Mouse (Mus musculus) heart, embryonic 15.5 days (tissue): Measurements from ENCODE around the gene Adamtsl4. TPM values are rescaled to one million over a fixed set of nuclear protein-coding genes. Genes with fewer than 3 reads are reported as not detected.
A peak's percentile ranks its signal among the peaks of the same experiment; 100 is the strongest.

Experiments used
- ATAC-seq: fragments of 200-750 bp; cut with Nextera tagmentation; replicated peaks from 2 replicates; pipeline ENCODE4 v1.8.0; 2017; ENCODE audit warnings: low read depth, moderate TSS enrichment; ENCODE audit not compliant: insufficient number of reproducible peaks, insufficient read depth, low FRiP score
- H3K27ac ChIP-seq: fragments of 300-500 bp; sonication (generic); 2 replicates; pipeline ENCODE4 v1.5.1; 2015; ENCODE audit warnings: mild to moderate bottlenecking, inconsistent platforms
- H3K27me3 ChIP-seq: fragments of 300-500 bp; sonication (generic); 2 replicates; pipeline ENCODE4 v1.6.1; 2015; ENCODE audit warnings: inconsistent platforms
- H3K36me3 ChIP-seq: fragments of 300-500 bp; sonication (generic); 2 replicates; pipeline ENCODE4 v1.6.1; 2015; ENCODE audit warnings: mild to moderate bottlenecking, inconsistent platforms
- H3K4me1 ChIP-seq: fragments of 300-500 bp; sonication (generic); replicated peaks from 2 replicates; pipeline ENCODE4 v1.6.1; 2015; ENCODE audit warnings: inconsistent platforms
- H3K4me2 ChIP-seq: fragments of 300-500 bp; sonication (generic); 2 replicates; pipeline ENCODE4 v1.6.1; 2015; ENCODE audit warnings: inconsistent platforms, mild to moderate bottlenecking, moderate library complexity
- H3K4me3 ChIP-seq: fragments of 300-500 bp; sonication (generic); 2 replicates; pipeline ENCODE4 v1.5.1; 2015; ENCODE audit warnings: mild to moderate bottlenecking, inconsistent platforms
- H3K9ac ChIP-seq: fragments of 300-500 bp; sonication (generic); 2 replicates; pipeline ENCODE4 v1.6.1; 2015; ENCODE audit warnings: mild to moderate bottlenecking, inconsistent platforms
- H3K9me3 ChIP-seq: fragments of 300-500 bp; sonication (generic); replicated peaks from 2 replicates; pipeline ENCODE4 v1.6.1; 2016; ENCODE audit warnings: inconsistent platforms
- WGBS: fragments of 180-500 bp; shearing (Covaris S2); methylation state at CpG from one replicate; pipeline ENCODE4 v1.1.7; 2015; ENCODE audit warnings: mixed read lengths; 5-methylcytosine and 5-hydroxymethylcytosine counted together
- polyA plus RNA-seq: library from polyadenylated mRNA; unstranded; fragments of >200 nt; fragmentation: Nextera tagmentation; extraction: Ambion mirVana; gene quantifications from 2 replicates; pipeline ENCODE4 v1.2.1, GENCODE M21; 2015

Adamtsl4 gene
- polyA plus RNA-seq, 1 experiment from 2014 or later, result 6.9 TPM

DNA sequence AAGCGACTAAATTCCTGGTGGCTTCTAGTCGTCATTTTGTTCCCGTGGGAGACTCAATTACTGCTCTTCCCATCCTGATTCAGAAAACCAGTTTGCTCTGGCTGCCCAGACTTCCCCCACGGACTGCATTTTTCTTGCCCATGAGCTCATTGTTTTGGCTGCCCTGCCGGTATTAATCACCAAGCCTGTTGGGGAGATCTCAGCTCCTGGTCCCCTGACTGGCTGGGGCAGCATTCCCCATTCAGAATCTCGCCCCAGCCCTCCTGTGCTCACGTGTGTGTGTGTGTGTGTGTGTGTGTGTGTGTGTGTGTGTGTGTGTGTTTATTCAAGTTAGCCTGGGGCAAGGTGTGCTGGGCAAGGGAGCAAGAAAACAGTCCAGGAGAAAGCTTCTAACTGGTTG, 19.7 kb downstream of the Adamtsl4 start:
- H3K4me2 ChIP-seq, result peak overlapping the region; percentile 35
- WGBS, result 13% methylated on average over 7 of the region's 7 CpGs
- H3K4me1 ChIP-seq, result peaks cover 81% of the 10 kb centered on the region
- peak overlapping the region; percentile 98 for H3K27ac ChIP-seq
- H3K9me3 ChIP-seq, result no peaks in the 10 kb centered on the region
- peak overlapping the region; percentile 8; the same call in 1 of the 2 replicates for H3K9ac ChIP-seq
- no peaks in the 10 kb centered on the region for H3K27me3 ChIP-seq
- peak; percentile 47 for ATAC-seq
- H3K36me3 ChIP-seq, result peaks cover 15% of the 10 kb centered on the region
- H3K4me3 ChIP-seq, result no peak overlapping the region; the same call in 1 of the 2 replicates

DNA sequence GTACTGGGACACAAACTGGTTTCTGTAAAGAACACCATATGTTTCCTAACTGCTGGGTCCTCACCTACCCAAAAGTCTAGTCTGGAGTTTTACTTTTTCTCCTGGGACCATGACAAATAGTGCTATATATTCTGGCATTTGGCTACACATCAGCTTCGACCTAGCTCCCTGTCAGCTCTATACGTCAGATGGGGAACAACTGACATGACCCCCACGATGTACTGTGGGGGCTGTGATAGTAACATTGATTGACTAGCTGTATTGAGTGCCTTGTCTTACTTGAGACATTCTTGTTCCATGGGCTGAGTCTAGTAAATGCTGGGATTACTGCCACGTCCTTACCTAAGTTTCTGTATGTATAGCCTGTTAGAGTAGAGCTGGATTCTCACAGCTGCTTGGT, 20.2 kb downstream of the Adamtsl4 start:
- no peaks in the 10 kb centered on the region for H3K9me3 ChIP-seq
- H3K9ac ChIP-seq, result peak overlapping the region; percentile 8; the same call in 1 of the 2 replicates
- 22% methylated on average over 4 of the region's 4 CpGs for WGBS
- H3K4me1 ChIP-seq, result peaks cover 81% of the 10 kb centered on the region
- peak overlapping the region; percentile 35 for H3K4me2 ChIP-seq
- no peaks in the 10 kb centered on the region for H3K27me3 ChIP-seq
- H3K27ac ChIP-seq, result peak overlapping the region; percentile 98
- peaks cover 16% of the 10 kb centered on the region for H3K36me3 ChIP-seq
- no peak for ATAC-seq
- no peak overlapping the region; the same call in 1 of the 2 replicates for H3K4me3 ChIP-seq

DNA sequence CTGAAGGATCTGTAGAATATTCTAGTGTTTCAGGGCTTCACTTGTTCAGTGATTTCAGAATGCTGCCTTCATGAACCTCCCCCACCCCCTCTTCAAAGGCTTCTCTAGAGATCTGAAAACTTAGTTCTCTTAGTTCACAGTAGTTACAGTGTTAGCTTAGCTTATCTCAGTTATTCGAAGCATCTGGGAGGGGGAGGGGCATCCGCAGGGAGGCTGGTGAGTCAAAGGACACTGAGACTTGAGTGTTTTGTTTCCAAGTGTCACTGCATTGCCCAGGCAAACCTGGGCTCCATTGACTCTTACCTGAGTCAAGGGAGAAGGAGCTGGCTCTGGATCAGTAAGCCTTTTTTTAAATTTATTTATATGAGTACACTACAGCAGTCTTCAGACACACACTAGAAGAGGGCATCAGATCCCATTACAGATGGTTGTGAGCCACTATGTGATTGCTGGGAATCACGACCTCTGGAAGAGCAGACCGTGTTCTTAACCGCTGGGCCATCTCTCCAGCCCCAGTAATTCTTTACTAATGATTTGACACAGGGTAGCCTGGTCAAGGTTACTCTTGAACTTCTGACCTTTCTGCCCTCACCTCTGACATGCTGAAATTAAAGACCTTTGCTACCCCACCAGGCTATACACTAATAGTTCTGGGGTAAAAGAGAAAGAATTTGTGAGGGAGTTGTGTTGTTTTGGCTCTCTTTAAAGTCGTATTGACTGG, 21.4 kb downstream of the Adamtsl4 start:
- Histone ChIP-seq H3K36me3 (peaks cover 19% of the 10 kb centered on the region), H3K4me2 (peak overlapping the region; percentile 36), H3K27ac (peak overlapping the region; percentile 98), H3K9ac (no peak overlapping the region), H3K4me1 (peaks cover 79% of the 10 kb centered on the region), H3K4me3 (peak overlapping the region; percentile 2; the same call in 1 of the 2 replicates), H3K27me3 (no peaks in the 10 kb centered on the region), H3K9me3 (no peaks in the 10 kb centered on the region)
- 13% methylated on average over 6 of the region's 6 CpGs for WGBS
- ATAC-seq, result peak; percentile 70; the same call in 1 of the 2 replicates

DNA sequence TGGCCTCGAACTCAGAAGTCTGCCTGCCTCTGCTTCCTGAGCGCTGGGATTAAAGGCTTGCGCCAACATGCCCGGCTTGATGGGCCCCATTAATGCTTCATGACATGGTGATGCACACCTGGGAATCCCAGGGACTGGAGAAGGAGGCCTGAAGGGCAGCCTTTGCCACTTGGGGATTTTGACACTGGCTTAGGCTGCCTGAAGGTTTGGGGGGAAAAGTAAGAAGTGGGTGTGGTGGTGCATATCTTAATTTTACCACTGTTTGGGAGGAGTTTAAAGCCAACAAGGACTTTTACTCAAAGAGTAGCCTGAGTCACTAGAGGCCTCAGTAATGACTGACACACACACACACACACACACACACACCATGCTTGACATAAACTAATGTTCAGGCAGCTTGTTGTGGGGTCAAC, 22.8 kb downstream of the Adamtsl4 start:
- peaks cover 87% of the 10 kb centered on the region for H3K4me1 ChIP-seq
- no peaks in the 10 kb centered on the region for H3K9me3 ChIP-seq
- H3K36me3 ChIP-seq, result peaks cover 27% of the 10 kb centered on the region
- no peak overlapping the region for H3K4me3 ChIP-seq
- ATAC-seq, result no peak
- peak overlapping the region; percentile 98 for H3K27ac ChIP-seq
- no peak overlapping the region for H3K4me2 ChIP-seq
- WGBS, result 87% methylated on average over 4 of the region's 4 CpGs
- H3K27me3 ChIP-seq, result no peaks in the 10 kb centered on the region
- H3K9ac ChIP-seq, result no peak overlapping the region

DNA sequence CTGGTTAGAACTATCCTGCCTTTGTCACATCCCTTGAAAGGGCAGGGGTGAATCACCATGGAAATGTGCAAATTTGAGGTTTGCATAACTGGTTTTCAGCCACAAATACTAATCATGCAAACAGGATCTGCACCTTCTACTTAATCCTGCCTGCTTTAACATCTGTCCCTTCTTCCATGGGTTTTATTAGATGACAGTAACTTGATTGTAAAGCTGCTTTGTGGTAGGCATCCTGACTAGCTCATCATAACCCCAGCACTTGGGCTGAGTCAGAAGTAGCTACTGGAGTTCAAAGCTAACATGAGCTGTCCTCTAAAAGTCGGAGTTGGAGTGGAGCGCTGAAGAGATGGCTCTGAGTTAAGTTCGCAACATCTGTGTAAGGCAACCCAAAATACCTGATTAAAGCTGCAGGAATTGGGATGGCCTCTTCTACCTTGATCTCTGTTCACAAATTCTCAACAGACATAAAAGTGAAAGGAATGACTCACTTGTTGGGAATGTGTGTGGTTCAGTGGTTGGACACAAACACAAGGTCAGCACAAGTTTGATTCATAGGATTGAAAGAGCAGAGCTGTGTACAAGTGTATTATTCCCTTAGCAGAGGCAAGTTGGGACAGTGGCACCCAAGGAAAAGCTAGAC, 23.6 kb downstream of the Adamtsl4 start:
- peaks cover 84% of the 10 kb centered on the region for H3K4me1 ChIP-seq
- H3K4me2 ChIP-seq, result peak overlapping the region; percentile 26
- no peak for ATAC-seq
- H3K27me3 ChIP-seq, result no peaks in the 10 kb centered on the region
- no peak overlapping the region for H3K4me3 ChIP-seq
- 71% methylated on average over 3 of the region's 3 CpGs for WGBS
- no peak overlapping the region; the same call in 1 of the 2 replicates for H3K9ac ChIP-seq
- H3K36me3 ChIP-seq, result peaks cover 27% of the 10 kb centered on the region
- H3K27ac ChIP-seq, result peak overlapping the region; percentile 98
- H3K9me3 ChIP-seq, result no peaks in the 10 kb centered on the region

DNA sequence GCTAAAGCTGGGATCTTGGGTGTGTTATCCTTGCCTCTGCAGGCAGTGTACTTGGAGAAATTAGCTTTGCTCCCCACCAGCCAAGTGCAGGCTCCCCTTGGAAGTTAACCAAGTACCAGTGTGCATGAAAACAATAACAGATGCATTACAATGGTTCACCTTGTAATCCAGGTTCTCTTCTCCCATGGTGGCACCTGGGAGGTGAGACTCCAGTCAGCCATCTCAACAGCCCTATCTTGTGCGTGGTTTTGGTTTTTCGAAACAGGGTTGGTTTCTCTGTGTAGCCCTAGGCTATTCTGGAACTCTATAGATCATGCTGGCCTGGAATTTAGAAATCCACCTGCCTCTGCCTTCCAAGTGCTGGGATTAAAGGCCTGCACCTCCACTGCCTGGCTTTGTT, 24.2 kb downstream of the Adamtsl4 start:
- Histone ChIP-seq H3K27ac (peak overlapping the region; percentile 98), H3K4me3 (no peak overlapping the region), H3K9ac (no peak overlapping the region), H3K9me3 (no peaks in the 10 kb centered on the region), H3K36me3 (peaks cover 27% of the 10 kb centered on the region), H3K4me1 (peaks cover 80% of the 10 kb centered on the region), H3K4me2 (peak overlapping the region; percentile 26), H3K27me3 (no peaks in the 10 kb centered on the region)
- WGBS, result 86% methylated on average over 2 of the region's 2 CpGs
- ATAC-seq, result no peak

DNA sequence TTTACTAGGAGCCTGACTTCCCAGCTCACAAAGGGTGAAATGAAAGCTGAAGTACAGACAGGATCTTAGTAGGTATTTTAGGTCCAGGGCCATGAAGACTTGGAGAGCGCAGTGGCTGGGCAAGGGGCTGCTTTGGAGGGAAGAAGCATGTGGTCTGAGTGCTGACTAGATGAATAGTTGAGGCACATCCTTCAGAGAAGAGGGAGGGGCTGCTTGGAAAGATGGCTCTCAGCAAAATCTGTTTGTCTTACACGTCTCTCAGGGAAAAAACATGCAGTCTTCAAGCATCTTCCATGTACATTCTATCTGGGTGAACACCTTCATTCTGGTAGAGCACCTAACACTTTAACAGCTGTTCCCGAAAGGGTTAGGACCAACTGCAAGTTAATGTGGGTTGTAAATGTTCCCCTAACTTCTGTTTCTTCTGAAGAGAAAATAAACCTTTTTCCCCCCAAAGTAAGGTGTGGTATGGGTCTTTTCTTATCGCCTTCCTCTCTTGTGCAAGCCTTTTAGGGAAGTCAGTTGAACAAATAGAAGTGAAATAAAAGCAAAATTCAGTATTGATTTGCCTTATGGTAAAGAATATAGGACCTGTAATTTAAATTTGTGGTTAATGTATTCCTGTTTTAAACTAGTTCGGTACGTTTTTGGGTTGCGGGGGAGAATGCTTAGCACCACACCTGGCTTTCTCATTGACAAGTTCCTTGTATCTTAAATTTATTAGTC, 24.8 kb downstream of the Adamtsl4 start:
- ATAC-seq, result no peak
- 61% methylated on average over 7 of the region's 7 CpGs for WGBS
- Histone ChIP-seq H3K9me3 (no peaks in the 10 kb centered on the region), H3K4me3 (peak overlapping the region; percentile 19), H3K9ac (no peak overlapping the region), H3K27ac (peak overlapping the region; percentile 98), H3K27me3 (no peaks in the 10 kb centered on the region), H3K4me2 (peak overlapping the region; percentile 73), H3K4me1 (peaks cover 77% of the 10 kb centered on the region), H3K36me3 (peaks cover 27% of the 10 kb centered on the region)

DNA sequence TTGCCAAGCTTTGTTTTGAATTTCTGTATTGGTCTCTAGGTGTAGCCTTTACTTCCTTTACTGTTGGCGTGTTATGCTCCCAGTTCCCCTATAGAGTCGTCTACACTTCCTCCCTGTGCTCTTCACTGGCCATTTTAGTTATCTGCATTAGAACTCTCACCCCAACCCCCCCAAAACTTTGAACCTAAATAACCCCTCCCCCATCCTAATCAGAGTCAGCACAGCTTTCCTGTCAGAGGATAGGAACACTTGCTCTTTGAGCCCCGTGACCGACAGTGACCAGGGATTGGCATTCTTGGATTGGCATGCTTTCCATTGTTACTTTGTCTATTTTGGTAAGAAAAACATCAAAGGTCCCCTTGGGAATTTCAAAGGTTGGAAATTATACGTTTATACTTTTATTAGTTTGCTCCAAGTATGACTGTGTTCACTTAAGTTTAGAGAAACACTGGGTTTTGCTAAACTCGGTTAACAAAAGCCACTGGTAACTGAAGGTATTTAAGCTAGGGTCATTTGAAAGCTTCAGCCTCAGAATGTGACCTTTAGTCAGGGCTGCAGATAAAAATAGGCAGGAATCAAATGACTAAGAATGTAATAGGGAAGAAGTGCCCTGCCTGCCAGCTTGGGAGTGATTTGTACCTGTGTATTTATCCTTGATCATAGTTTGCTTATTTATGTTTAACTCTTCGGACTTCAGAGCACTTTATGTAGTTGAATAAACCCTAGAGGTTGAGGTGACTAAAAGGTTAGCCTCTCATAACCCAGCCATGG, 25.6 kb downstream of the Adamtsl4 start:
- Histone ChIP-seq H3K27ac (peak overlapping the region; percentile 98), H3K9me3 (no peaks in the 10 kb centered on the region), H3K4me2 (peak overlapping the region; percentile 73), H3K4me3 (peak overlapping the region; percentile 19), H3K36me3 (peaks cover 27% of the 10 kb centered on the region), H3K9ac (peak overlapping the region; percentile 32; the same call in 1 of the 2 replicates), H3K27me3 (no peaks in the 10 kb centered on the region), H3K4me1 (peaks cover 73% of the 10 kb centered on the region)
- WGBS, result 15% methylated on average over 7 of the region's 7 CpGs
- ATAC-seq, result no peak

DNA sequence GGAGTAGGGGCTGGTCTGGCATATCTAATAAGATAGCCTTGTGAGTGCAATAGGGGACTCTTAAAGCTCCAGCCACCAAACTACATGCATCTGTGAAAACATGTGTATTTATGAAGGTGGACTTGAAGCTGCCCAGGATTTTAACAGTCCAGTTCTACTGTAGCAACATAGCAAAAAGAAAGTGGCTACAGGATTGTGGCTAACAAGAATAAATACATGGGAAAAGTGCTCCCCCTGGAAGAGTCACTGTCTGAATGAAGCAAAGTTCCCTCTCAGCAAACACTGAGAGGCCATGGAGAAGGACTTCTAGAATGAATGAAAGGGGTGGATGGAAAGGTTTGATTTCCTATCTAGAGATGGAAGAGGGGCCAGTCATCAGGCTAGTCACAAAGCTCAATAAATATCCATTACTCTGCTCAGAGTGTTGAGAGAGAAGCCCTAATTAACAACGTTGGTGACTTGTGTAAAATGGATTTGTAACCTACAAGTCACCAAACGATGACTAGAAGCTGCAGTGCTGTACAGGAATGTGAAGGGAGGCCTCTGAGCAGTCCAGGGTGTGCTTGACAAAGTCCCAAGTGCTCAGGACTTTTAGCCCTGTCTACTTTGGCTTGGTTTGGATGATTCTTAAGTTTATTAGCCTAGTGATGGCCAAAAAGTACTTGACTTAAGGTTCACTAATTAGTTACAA, 26.8 kb downstream of the Adamtsl4 start:
- peak overlapping the region; percentile 73 for H3K4me2 ChIP-seq
- no peaks in the 10 kb centered on the region for H3K9me3 ChIP-seq
- peaks cover 61% of the 10 kb centered on the region for H3K4me1 ChIP-seq
- no peaks in the 10 kb centered on the region for H3K27me3 ChIP-seq
- 11% methylated on average over 2 of the region's 2 CpGs for WGBS
- peak overlapping the region; percentile 98 for H3K27ac ChIP-seq
- no peak for ATAC-seq
- peaks cover 27% of the 10 kb centered on the region for H3K36me3 ChIP-seq
- peak overlapping the region; percentile 98 for H3K9ac ChIP-seq
- H3K4me3 ChIP-seq, result peak overlapping the region; percentile 69

DNA sequence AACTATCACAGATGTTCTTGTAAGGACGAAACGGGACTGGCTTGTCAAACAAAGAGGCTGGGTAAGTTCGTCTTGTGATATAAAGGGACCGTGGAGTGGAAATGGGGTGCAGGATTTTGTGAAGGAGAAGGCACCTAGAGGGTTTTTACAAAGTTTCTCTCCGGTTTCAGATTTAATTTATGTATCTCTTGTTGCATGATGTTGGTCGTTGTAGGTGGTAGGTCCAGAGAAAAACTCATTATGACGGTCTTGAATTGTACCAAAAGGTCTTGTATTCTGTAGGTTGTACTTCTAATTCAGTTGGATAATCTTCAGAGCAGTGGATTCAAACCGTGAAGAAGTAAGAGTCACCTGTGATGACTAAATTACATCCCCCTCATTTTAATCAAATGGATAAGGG, 27.8 kb downstream of the Adamtsl4 start:
- H3K27me3 ChIP-seq, result no peaks in the 10 kb centered on the region
- no peaks in the 10 kb centered on the region for H3K9me3 ChIP-seq
- H3K4me3 ChIP-seq, result peak overlapping the region; percentile 69
- peak overlapping the region; percentile 73 for H3K4me2 ChIP-seq
- 1% methylated on average over 8 of the region's 8 CpGs for WGBS
- H3K4me1 ChIP-seq, result peaks cover 51% of the 10 kb centered on the region
- H3K27ac ChIP-seq, result peak overlapping the region; percentile 98
- peaks cover 25% of the 10 kb centered on the region for H3K36me3 ChIP-seq
- ATAC-seq, result no peak
- H3K9ac ChIP-seq, result peak overlapping the region; percentile 98
